Mouse (Mus musculus) midbrain, embryonic 10.5 days (tissue): Measurements from ENCODE around the gene Prpf8. TPM values are rescaled to one million over a fixed set of nuclear protein-coding genes. Genes with fewer than 3 reads are reported as not detected.
"Not testable (repeated sequence)": the region's sequence is repeated elsewhere in the genome, so short reads cannot be mapped to it uniquely, and the experiment has no call there.

ENCODE experiments used
- DNase-seq: peaks from one replicate; pipeline ENCODE4 v3.0.0-alpha.2; 2017; ENCODE audit warnings: low spot score
- H3K27ac ChIP-seq: fragments of 300-500 bp; sonication (generic); replicated peaks from 2 replicates; pipeline ENCODE4 v1.5.1; 2016; ENCODE audit warnings: mild to moderate bottlenecking
- H3K27me3 ChIP-seq: fragments of 300-500 bp; sonication (generic); 2 replicates; pipeline ENCODE4 v1.6.1; 2016; ENCODE audit warnings: low read depth, mild to moderate bottlenecking; ENCODE audit not compliant: poor library complexity, severe bottlenecking
- H3K36me3 ChIP-seq: fragments of 300-500 bp; sonication (generic); 2 replicates; pipeline ENCODE4 v1.6.1; 2016; ENCODE audit warnings: mild to moderate bottlenecking, moderate library complexity
- H3K4me1 ChIP-seq: fragments of 300-500 bp; sonication (generic); 2 replicates; pipeline ENCODE4 v1.6.1; 2016
- H3K4me3 ChIP-seq: fragments of 300-500 bp; sonication (generic); 2 replicates; pipeline ENCODE4 v1.5.1; 2016; ENCODE audit warnings: mild to moderate bottlenecking, moderate library complexity
- H3K9me3 ChIP-seq: fragments of 300-500 bp; sonication (generic); replicated peaks from 2 replicates; pipeline ENCODE4 v1.6.1; 2016; ENCODE audit warnings: mild to moderate bottlenecking
- WGBS: fragments of 180-500 bp; shearing (Covaris S2); methylation state at CpG from one replicate; pipeline ENCODE4 v1.1.7; 2016; 5-methylcytosine and 5-hydroxymethylcytosine counted together
- polyA plus RNA-seq: library from polyadenylated mRNA; unstranded; fragments of >200 nt; fragmentation: Nextera tagmentation; extraction: Ambion mirVana; gene quantifications from 2 replicates; pipeline ENCODE4 v1.2.1, GENCODE M21; 2016

The Prpf8 gene
- polyA plus RNA-seq, 1 experiment from 2014 or later = 67.3 TPM

- H3K4me1 ChIP-seq = peaks cover 34% of the 10 kb centered on the region
- H3K27me3 ChIP-seq = peaks cover 8% of the 10 kb centered on the region
- peaks cover 24% of the 10 kb centered on the region for H3K36me3 ChIP-seq
- no peaks in the 10 kb centered on the region for H3K9me3 ChIP-seq
- WGBS = 93% methylated on average over 31 of the region's 31 CpGs
- no peak for DNase-seq
- H3K27ac ChIP-seq = no peak overlapping the region
- H3K4me3 ChIP-seq = peak overlapping the region; percentile 72; the same call in 1 of the 2 replicates
Observed at GRCm38 (mm10) chr11:75452812-75453557, 33.6 kb upstream of the Prpf8 start.

GRCm38 (mm10) chr11:75453991-75454930, 32.4 kb upstream of the Prpf8 start, which contains the start of gene Wdr81:
Gene Wdr81, minus strand, starts transcription at chr11:75454717.
- H3K27ac ChIP-seq = peak within 1 kb of the TSS; percentile 76
- 2% methylated on average over 56 of the region's 56 CpGs for WGBS

GRCm38 (mm10) chr11:75455041-75455736, 31.4 kb upstream of the Prpf8 start:
- peaks cover 50% of the 10 kb centered on the region for H3K4me1 ChIP-seq
- DNase-seq = no peak
- H3K9me3 ChIP-seq = no peaks in the 10 kb centered on the region
- 82% methylated on average over 10 of the region's 10 CpGs for WGBS
- peak overlapping the region; percentile 76 for H3K27ac ChIP-seq
- H3K27me3 ChIP-seq = peaks cover 8% of the 10 kb centered on the region
- H3K4me3 ChIP-seq = peak overlapping the region; percentile 72
- H3K36me3 ChIP-seq = peaks cover 9% of the 10 kb centered on the region

More at GRCm38 (mm10) chr11:75453991-75454930, 32.4 kb upstream of the Prpf8 start, which contains the start of gene Wdr81:
- Histone ChIP-seq H3K36me3 (peaks cover 12% of the 10 kb centered on the region), H3K4me1 (peaks cover 40% of the 10 kb centered on the region), H3K9me3 (no peaks in the 10 kb centered on the region), H3K27me3 (peaks cover 8% of the 10 kb centered on the region), H3K4me3 (peak within 1 kb of the TSS; percentile 72)
- peak; percentile 91 for DNase-seq

- H3K4me1 ChIP-seq = peaks cover 49% of the 10 kb centered on the region
- not testable (repeated sequence) for DNase-seq, H3K27me3 ChIP-seq, H3K36me3 ChIP-seq, H3K9me3 ChIP-seq, H3K27ac ChIP-seq, H3K4me3 ChIP-seq
- WGBS = 86% methylated on average over 2 of the region's 2 CpGs
Observed at GRCm38 (mm10) chr11:75455971-75456370, 30.6 kb upstream of the Prpf8 start.

- WGBS = 88% methylated on average over 7 of the region's 7 CpGs
- DNase-seq = no peak
- H3K27me3 ChIP-seq = peaks cover 8% of the 10 kb centered on the region
Observed at GRCm38 (mm10) chr11:75456440-75456871, 30.2 kb upstream of the Prpf8 start.

GRCm38 (mm10) chr11:75458169-75458568, 28.4 kb upstream of the Prpf8 start:
- no peaks in the 10 kb centered on the region for H3K9me3 ChIP-seq
- H3K36me3 ChIP-seq = no peaks in the 10 kb centered on the region
- peaks cover 60% of the 10 kb centered on the region for H3K4me1 ChIP-seq
- H3K4me3 ChIP-seq = no peak overlapping the region
- 17% methylated on average over 3 of the region's 3 CpGs for WGBS
- H3K27me3 ChIP-seq = peaks cover 19% of the 10 kb centered on the region
- H3K27ac ChIP-seq = no peak overlapping the region
- no peak for DNase-seq

More at GRCm38 (mm10) chr11:75456440-75456871, 30.2 kb upstream of the Prpf8 start:
- Histone ChIP-seq H3K9me3 (no peaks in the 10 kb centered on the region), H3K36me3 (peaks cover 4% of the 10 kb centered on the region; the same call in 1 of the 2 replicates), H3K27ac (no peak overlapping the region), H3K4me1 (peaks cover 44% of the 10 kb centered on the region), H3K4me3 (no peak overlapping the region)

GRCm38 (mm10) chr11:75458628-75459041, 28.0 kb upstream of the Prpf8 start:
- peaks cover 14% of the 10 kb centered on the region for H3K27me3 ChIP-seq
- 85% methylated on average over 8 of the region's 8 CpGs for WGBS
- no peak overlapping the region for H3K4me3 ChIP-seq
- H3K4me1 ChIP-seq = peaks cover 58% of the 10 kb centered on the region
- no peak overlapping the region for H3K27ac ChIP-seq
- no peak for DNase-seq
- no peaks in the 10 kb centered on the region for H3K9me3 ChIP-seq
- H3K36me3 ChIP-seq = no peaks in the 10 kb centered on the region

- DNase-seq = no peak
- WGBS = 85% methylated on average over 5 of the region's 5 CpGs
- Histone ChIP-seq H3K4me1 (peaks cover 54% of the 10 kb centered on the region), H3K27ac (peak overlapping the region; percentile 90), H3K36me3 (no peaks in the 10 kb centered on the region), H3K4me3 (no peak overlapping the region), H3K27me3 (peaks cover 10% of the 10 kb centered on the region; the same call in 1 of the 2 replicates), H3K9me3 (no peaks in the 10 kb centered on the region)
Observed at GRCm38 (mm10) chr11:75459141-75459711, 27.4 kb upstream of the Prpf8 start.

- H3K4me1 ChIP-seq = peaks cover 50% of the 10 kb centered on the region
- WGBS = 33% methylated on average over 5 of the region's 5 CpGs
- peaks cover 10% of the 10 kb centered on the region; the same call in 1 of the 2 replicates for H3K27me3 ChIP-seq
- peak overlapping the region; percentile 76 for H3K4me3 ChIP-seq
- peaks cover 2% of the 10 kb centered on the region; the same call in 1 of the 2 replicates for H3K36me3 ChIP-seq
- no peaks in the 10 kb centered on the region for H3K9me3 ChIP-seq
- DNase-seq = no peak
- H3K27ac ChIP-seq = peak overlapping the region; percentile 90
Observed at GRCm38 (mm10) chr11:75459751-75460102, 26.9 kb upstream of the Prpf8 start.

GRCm38 (mm10) chr11:75460103-75460843, 26.3 kb upstream of the Prpf8 start:
- peaks cover 7% of the 10 kb centered on the region for H3K36me3 ChIP-seq
- no peaks in the 10 kb centered on the region for H3K9me3 ChIP-seq
- H3K4me1 ChIP-seq = peaks cover 44% of the 10 kb centered on the region
- H3K4me3 ChIP-seq = peak overlapping the region; percentile 76
- 3% methylated on average over 19 of the region's 19 CpGs for WGBS
- peak; percentile 86 for DNase-seq
- H3K27ac ChIP-seq = peak overlapping the region; percentile 90
- H3K27me3 ChIP-seq = peaks cover 10% of the 10 kb centered on the region; the same call in 1 of the 2 replicates
